Mouse (Mus musculus) c-Kit-positive CD71-positive TER-119-positive erythroid progenitor cells, embryonic 14.5 days (primary cell): Measurements from ENCODE around the gene Ephb2.

Experiments
- DNase-seq: peaks from one replicate; pipeline ENCODE4 v3.0.0-alpha.2; 2013; ENCODE audit warnings: low spot score

Ephb2 gene

DNA sequence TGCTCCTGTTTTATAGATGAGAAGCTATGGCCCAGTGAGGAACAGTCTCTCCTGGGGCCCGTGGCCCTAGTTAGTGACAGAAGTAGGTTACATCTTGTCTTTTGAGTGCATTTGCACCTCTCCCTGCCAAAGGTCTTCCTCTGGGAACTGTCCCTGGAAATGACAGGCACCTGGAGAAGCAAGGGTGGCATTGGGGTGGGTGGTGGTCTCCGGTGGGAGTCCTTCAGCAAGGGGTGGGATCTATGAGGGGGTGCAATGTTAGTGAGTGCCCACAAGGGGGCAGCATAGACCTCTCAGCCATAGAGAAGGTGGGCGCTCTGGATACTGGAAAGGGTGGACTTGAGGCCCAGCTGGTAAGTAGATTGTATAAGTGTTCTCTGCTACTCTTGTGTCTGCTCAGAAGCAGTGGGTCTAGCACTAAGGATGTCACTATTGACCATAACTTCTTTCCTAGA lies 184.4 kb downstream of the Ephb2 start:
- no peak for DNase-seq

DNA sequence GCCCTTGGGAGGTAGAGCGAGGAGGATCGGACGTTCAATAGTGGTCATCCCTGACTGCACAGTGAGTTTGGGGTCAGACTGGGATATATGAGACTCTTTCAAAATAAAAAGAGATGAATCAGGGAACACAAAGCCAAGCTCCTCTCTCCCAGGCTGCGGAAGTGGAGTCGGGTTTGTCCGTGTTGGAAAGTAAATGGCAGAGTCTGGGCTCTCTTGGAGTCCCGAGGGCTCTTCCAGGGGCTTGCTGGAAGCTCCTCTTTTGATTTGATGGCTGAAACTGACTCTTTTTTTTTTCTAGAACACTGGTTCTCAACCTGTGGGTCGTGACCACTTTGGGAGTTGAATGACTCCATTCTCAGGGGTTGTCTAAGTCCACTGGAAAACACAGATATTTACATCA lies 185.5 kb downstream of the Ephb2 start:
- DNase-seq: no peak

- no peak for DNase-seq
These were observed 186.2 kb downstream of the Ephb2 start for GRCm38 (mm10) chr4:136649480-136650196.

GRCm38 (mm10) chr4:136648922-136649479 lies 186.8 kb downstream of the Ephb2 start:
- peak; percentile 62 for DNase-seq

DNA sequence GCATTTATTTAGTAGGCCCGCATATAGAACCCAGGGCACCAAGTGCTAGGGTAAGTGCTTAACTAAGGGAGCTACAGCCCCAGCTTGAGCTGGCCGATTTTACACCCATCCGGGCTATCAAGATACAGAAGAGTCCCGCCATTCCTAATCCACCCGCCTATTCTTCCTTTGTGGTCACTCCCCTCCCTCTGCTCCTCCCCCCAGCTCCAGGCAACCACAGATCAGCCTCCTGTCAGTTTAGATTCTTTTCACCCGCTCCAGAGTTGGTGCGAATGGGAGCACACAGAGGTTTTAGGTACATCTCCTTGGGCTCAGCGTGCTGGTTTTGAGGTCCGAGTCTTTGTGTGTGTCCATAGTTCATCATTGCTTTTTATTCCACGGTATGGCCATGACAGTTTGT lies 196.9 kb downstream of the Ephb2 start:
- no peak for DNase-seq

DNA sequence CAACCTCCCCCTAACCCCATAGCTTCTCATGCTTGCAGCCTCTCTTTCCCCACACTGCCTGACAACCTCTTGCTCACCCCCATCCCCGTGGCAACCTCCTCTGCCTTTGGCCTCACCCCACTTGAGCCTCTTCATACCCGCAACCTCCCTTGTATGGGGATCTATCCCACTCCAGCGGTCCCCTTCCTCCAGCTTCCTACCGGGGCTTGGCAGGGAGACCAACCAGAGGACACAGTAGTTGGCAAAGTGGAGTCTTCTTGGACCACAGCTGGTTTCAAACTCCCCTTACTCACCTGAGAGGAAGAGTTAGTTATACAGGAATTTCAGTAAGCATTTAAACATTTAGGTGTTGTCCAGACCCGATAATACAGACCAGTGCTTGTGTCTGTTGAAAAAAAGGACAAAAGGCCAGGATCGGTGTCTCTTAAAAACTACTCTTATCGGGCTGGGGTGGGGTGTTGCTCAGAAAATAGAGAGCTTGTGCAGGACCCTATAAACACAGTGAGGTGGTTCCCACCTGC lies 197.5 kb downstream of the Ephb2 start:
- no peak for DNase-seq

DNA sequence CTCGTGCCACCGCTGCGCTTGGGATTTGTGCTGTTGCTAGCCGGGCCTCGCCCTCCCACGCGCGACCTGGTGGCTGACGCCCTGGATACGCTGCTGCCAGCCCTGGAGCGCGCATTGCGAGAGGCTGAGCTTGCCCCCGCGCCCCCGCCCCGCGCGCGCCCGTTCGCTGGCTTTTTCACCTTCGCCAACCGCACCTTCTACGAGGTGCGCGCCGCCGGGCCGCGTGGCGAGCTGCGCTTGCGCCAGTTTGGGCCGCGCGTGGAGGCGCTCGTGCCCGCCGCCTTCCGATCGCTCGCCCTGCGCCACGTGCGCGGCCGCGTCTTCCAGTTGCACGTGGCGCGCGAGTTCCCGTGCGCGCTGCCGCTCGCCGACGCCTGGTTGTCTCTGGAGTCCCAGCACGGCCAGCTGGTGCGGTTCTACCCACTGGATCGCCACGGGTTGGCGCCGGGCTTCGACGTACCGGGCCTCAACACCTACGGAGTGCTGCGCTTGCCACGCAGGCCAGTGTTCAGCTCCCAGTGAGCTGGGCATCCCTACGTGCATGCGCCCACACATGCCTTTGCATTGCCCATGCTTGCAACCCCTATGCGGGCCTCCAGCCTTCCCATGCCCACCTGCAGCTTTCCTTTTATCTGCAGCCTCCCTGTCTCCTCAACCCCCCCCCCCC lies 198.1 kb downstream of the Ephb2 start:
- DNase-seq: no peak

DNA sequence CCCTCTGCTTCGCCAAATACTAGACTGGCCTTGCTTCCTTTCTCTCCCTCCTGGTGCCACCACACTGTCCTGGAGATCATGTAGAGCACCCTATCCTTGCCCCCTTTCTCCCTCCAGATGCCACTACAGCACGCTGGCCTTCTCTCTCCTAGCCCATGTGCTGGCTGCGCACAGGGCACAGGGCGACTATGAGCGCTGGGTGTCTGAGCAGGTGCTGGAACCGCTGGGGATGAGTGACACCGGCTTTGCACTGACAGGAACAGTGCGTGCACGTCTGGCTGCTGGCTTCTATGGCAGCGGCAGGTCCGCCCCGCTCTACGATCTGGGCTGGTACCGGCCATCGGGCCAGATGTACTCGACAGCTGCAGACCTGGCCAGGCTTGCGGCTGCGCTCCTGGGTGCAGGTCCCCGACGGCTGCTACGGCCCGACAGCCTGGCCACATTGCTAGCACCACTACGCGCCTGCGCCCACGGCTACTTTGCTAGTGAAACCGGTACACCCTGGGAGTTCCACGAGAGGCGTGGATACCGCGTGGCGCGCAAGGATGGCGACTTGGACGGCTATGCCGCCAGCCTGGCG lies 198.7 kb downstream of the Ephb2 start:
- DNase-seq: no peak

DNA sequence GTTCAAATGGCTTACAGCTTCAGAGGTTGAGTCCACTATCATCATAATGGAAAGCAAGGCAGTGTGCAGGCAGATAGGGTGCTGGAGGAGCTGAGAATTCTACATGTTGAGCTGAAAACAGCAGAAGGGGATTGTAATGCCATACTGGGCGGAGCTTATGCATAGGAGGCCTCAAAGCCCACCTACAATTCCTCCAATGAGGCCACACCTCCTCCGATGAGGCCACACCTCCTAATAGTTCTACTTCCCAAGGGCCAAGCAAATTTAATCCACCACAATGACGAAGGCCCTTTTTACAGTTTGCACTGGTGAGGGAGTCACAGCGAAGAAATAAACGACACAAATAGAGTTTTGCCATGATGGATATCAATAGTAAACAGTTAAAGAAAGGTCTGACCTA lies 199.3 kb downstream of the Ephb2 start:
- no peak for DNase-seq

GRCm38 (mm10) chr4:136635995-136636394 lies 199.8 kb downstream of the Ephb2 start:
- no peak for DNase-seq

DNA sequence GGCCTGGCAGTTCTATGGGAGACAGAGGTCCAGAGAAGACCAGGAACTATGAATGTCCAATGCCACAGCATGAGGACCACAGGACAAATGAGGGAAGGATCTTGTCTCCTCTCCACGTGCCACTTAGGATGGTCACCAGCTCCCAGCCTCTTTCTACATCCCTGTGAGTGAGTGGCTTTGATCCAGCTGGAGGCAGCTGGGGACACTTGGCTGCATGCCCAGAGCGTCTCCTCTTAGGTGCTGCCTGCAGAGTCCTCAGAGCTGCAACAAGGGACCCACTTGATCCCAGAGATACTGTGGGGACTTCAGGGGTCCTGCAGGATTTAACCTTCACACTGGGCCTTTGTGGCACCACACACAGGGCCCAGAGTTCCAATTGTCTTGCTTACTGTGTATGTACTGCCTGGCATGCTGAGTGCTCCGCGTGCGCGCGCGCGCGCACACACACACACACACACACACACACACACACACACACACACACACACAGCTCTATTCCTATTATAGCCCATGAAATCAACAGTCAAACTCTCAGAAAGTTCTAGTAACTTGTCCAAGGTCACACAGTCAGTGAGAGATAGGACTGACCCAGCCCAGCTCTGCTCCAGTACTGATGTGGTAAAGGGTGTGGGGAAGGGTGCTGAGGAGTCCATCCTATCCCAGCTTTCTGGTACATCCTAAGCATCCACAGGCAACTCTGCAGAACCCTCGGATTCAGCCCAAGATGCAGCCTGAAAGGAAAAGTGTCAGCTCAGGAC lies 204.4 kb downstream of the Ephb2 start:
- no peak for DNase-seq

DNA sequence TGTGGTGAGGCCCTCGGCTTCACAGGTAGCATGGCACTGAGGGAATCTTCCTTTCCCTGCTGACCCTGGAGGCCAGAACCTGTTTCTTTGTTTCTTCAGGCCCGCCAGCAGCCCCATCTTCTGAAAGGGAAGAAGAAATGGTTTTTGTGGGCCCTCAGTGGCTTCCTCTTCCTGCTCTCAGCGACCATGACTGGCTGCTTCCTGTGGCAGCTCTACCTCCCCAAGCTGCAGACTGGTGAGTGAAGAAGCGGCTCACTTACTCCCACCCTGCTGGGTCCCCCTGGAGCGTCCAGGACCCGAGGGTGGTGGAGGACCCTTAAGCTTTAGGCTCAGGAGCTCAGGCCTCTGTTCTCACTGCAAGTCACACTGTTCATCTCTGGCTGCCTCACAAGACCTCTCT lies 209.2 kb downstream of the Ephb2 start:
- no peak for DNase-seq

DNA sequence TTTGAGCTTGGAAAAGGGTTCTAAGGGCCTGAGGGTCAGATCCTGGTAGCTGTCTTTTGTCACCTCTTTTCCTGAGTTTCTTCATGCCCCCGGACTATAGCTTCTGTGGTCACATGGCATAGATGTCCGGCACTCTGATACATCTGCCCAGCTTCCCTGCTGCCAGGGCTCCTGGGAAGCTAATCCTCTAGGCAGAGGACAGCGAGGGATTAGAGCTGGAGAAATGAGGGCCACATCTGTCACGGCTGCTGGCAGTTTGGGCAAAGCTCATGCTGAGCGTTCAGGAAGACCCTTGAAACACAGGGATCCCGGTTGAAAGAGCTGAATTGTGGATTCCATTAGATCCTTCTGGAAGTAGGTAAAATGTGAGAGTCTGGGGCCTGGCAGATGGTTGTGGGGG lies 213.4 kb downstream of the Ephb2 start, which contains the start of gene Lactbl1:
Gene Lactbl1 (plus strand): TSS at position 234 of the 400 bp plus-strand sequence.
- no peak for DNase-seq

DNA sequence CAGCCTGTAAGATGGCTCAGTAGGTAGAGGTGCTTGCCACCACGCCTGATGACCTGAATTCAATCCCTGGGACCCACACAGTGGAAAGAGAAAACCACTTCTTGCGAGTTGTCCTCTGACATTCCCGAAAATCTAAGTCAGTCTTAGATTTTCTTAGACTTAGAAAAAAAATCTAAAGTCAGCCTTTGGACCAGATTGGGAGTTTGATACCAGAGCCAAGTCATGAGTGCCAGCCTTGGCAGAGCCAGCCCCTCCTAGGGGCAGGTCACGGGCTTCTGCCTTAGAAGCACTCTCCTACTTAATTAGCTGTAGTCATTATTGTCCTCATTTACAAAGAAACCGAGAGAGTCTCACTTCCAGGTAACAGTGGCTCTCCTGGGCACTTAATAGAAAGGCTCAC lies 213.8 kb downstream of the Ephb2 start:
- no peak for DNase-seq

DNA sequence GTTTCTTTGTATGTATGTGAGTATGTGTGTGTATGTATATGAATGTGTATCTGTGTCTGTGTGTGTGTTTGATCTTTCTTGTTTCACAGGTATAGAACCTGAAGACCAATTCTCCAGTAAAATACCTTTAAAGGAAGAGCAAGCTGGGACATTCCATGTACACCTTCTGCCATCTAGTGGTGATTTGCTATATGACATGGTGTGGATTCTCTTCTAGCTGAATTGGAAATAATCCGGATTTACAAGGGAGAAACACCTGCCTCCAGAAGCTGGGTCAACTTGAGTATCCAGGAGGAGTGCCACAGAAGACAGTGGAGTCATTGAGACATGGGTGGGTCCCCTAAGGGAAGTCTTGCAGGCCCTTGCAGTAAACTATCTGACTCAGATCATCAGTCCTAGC lies 214.5 kb downstream of the Ephb2 start:
- DNase-seq: peak; percentile 60

GRCm38 (mm10) chr4:136613657-136614056 lies 222.1 kb downstream of the Ephb2 start:
- DNase-seq: no peak

DNA sequence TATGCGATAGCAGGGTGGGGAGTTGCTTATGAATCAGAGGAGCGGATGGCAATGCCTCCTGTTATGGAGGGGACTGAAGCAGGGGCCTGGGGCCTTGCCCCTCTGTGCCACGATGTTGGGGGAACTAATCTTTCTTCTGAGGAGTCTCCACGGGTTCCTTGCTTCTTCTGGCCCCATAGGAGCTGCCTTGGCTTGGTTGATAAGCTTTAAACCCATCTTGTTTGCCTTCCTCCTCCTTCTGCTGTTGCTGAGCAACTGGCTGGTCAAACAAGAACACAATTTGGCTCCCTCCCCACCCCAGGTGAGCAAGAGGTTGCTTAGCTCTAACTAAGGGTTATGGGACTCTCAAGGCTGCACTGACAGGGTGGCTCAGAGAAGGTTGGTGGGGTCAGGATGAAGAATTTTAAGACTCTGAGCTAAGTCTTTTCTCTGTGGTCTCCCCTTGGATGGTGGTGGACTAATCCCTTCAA lies 225.4 kb downstream of the Ephb2 start, which contains the start of gene Tex46:
Gene Tex46 (plus strand): TSS at position 51 of the 470 bp plus-strand sequence.
- DNase-seq: no peak

GRCm38 (mm10) chr4:136605756-136606485 lies 229.9 kb downstream of the Ephb2 start:
- DNase-seq: no peak

- DNase-seq: peak; percentile 91
These were observed 233.2 kb downstream of the Ephb2 start, which contains the start of gene Kdm1a for GRCm38 (mm10) chr4:136602568-136602967. Gene Kdm1a, minus strand, starts transcription at chr4:136602723.

GRCm38 (mm10) chr4:136602018-136602554 lies 233.7 kb downstream of the Ephb2 start:
- DNase-seq: peak; percentile 48

- DNase-seq: peak; percentile 56
These were observed 234.3 kb downstream of the Ephb2 start for GRCm38 (mm10) chr4:136601476-136601875.
